Comparison of ENCODE assay signal across 11 mouse cellular contexts in the genomic region with DNA sequence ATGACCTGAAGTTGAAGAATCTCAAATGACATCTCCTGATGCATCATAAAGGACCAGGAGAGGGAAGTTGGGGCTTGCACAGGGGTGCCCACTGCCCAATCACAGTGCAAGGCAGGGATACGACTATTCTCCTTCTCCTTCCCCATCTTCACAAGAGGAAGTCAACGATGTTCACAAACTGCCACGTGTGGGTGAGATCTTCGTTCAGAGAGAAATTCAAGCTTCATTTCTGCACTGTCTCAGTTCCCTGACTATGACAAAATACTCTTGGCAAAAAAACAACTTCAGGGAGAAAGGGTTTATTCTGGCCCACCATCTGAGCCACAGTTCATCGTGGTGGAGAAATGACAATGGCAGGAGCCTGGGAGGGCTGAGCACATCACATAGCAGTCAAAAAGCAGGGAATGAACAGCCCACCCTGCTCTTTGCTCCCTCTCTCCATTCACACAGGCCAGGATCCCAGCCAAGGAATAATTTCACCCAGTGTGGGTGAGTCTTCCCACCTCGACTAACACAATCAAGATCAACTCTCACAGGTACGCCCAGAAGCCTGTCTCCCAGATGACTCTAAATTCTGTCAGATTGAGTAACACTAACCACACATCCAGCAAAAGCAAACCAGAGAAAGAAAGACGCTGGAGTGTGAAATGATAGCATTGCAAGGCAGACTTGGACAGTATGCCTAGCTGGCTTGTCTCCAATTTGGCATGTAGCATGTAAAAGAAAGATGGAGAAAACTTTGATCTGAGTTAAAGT. TPM values are rescaled to one million over a fixed set of nuclear protein-coding genes. Genes with fewer than 3 reads are reported as not detected.
DNase-seq lines count a peak whose midpoint lies in the region; ATAC-seq lines count a peak whose summit lies in the region.
"Had no signal": no experiment of that assay in that cellular context is flagged by ENCODE, and none has a peak within 500 bp of the region (broad histone marks: within the 10 kb centered on the region; RNA-seq: fewer than 3 reads in every experiment).

No protein-coding gene starts in this region.

- peak; percentile 60; the same call in 1 of the 2 replicates for ATAC-seq in intestine, embryonic 14.5 days (replicated peaks; ENCODE audit: low FRiP score, low TSS enrichment, low read depth)
- no peak for ATAC-seq in intestine, embryonic 15.5 days
- peak; percentile 75 for ATAC-seq in frontal cortex, adult (ENCODE audit: low TSS enrichment)
- ATAC-seq in hindbrain, embryonic 13.5 days (ENCODE audit: low FRiP score): no peak
- ATAC-seq: inflammation-experienced regulatory T-cells, adult 6 months had no signal

- no peak overlapping the region for H3K4me2 ChIP-seq in intestine, embryonic 14.5 days (ENCODE audit: low read length)
- no peak overlapping the region for H3K4me2 ChIP-seq in intestine, embryonic 15.5 days (replicated peaks)
- no peak overlapping the region for H3K4me2 ChIP-seq in hindbrain, embryonic 13.5 days
- H3K4me2 ChIP-seq: embryonic facial prominence, embryonic 15.5 days had no signal

- H3K4me3 ChIP-seq in intestine, embryonic 14.5 days (ENCODE audit: low read depth, low read length): no peak overlapping the region
- no peak overlapping the region for H3K4me3 ChIP-seq in intestine, embryonic 15.5 days (replicated peaks)
- H3K4me3 ChIP-seq in hindbrain, embryonic 13.5 days: no peak overlapping the region
- H3K4me3 ChIP-seq: embryonic facial prominence, embryonic 15.5 days had no signal

- no peaks in the 10 kb centered on the region for H3K36me3 ChIP-seq in intestine, embryonic 14.5 days (ENCODE audit: control insufficient read depth, insufficient read depth, low read length)
- H3K36me3 ChIP-seq in intestine, embryonic 15.5 days: no peaks in the 10 kb centered on the region
- H3K36me3 ChIP-seq in hindbrain, embryonic 13.5 days: no peaks in the 10 kb centered on the region
- H3K36me3 ChIP-seq: embryonic facial prominence, embryonic 15.5 days had no signal

- no peaks in the 10 kb centered on the region for H3K27me3 ChIP-seq in intestine, embryonic 14.5 days (replicated peaks; ENCODE audit: control insufficient read depth, insufficient read depth, low read length)
- no peaks in the 10 kb centered on the region for H3K27me3 ChIP-seq in intestine, embryonic 15.5 days (replicated peaks)
- no peaks in the 10 kb centered on the region for H3K27me3 ChIP-seq in hindbrain, embryonic 13.5 days
- H3K27me3 ChIP-seq: embryonic facial prominence, embryonic 15.5 days had no signal

- 66% methylated on average over 8 of the region's 8 CpGs for WGBS in intestine, embryonic 14.5 days
- 65% methylated on average over 8 of the region's 8 CpGs for WGBS in intestine, embryonic 15.5 days
- WGBS in hindbrain, embryonic 13.5 days: 87% methylated on average over 8 of the region's 8 CpGs

- H3K9me3 ChIP-seq in intestine, embryonic 14.5 days (ENCODE audit: control insufficient read depth, low read length): peaks cover 6% of the 10 kb centered on the region; the same call in 1 of the 2 replicates
- H3K9me3 ChIP-seq in intestine, embryonic 15.5 days: no peaks in the 10 kb centered on the region
- no peaks in the 10 kb centered on the region; the same call in 1 of the 2 replicates for H3K9me3 ChIP-seq in hindbrain, embryonic 13.5 days
- H3K9me3 ChIP-seq: embryonic facial prominence, embryonic 15.5 days had no signal

- no peak overlapping the region for H3K27ac ChIP-seq in intestine, embryonic 14.5 days (ENCODE audit: low read depth)
- no peak overlapping the region for H3K27ac ChIP-seq in intestine, embryonic 15.5 days
- H3K27ac ChIP-seq in hindbrain, embryonic 13.5 days: no peak overlapping the region
- H3K27ac ChIP-seq: embryonic facial prominence, embryonic 15.5 days had no signal

- no peak for DNase-seq in intestine, embryonic 14.5 days (ENCODE audit: low spot score)
- peak; percentile 7 to 58 for DNase-seq in left cerebral cortex, adult 8-10 months (ENCODE audit: low spot score in 2 of 2)
- DNase-seq in right cerebral cortex, adult 2 months (ENCODE audit: low spot score in 2 of 2): peak; percentile 32 to 43
- no peak for DNase-seq in layer of hippocampus, adult 18-20 months (ENCODE audit: low spot score in 2 of 2)
- DNase-seq: cerebellum, adult 8-10 months; heart, adult 18-20 months had no signal

- no peaks in the 10 kb centered on the region for H3K4me1 ChIP-seq in intestine, embryonic 14.5 days (replicated peaks; ENCODE audit: control insufficient read depth, insufficient read depth, low read length)
- H3K4me1 ChIP-seq in intestine, embryonic 15.5 days (replicated peaks): no peaks in the 10 kb centered on the region
- H3K4me1 ChIP-seq in hindbrain, embryonic 13.5 days (replicated peaks): no peaks in the 10 kb centered on the region
- H3K4me1 ChIP-seq: embryonic facial prominence, embryonic 15.5 days had no signal

- H3K9ac ChIP-seq in intestine, embryonic 14.5 days (ENCODE audit: low read length): no peak overlapping the region
- no peak overlapping the region for H3K9ac ChIP-seq in intestine, embryonic 15.5 days
- no peak overlapping the region for H3K9ac ChIP-seq in hindbrain, embryonic 13.5 days
- H3K9ac ChIP-seq: embryonic facial prominence, embryonic 15.5 days had no signal

RNA-seq across cellular contexts. Expression of gene Cav3, which starts 35.4 kb away (rescaled TPM):
- polyA plus RNA-seq in intestine, embryonic 14.5 days (2014; fragmentation: Nextera tagmentation; extraction: Ambion mirVana): 0.47 and 0.51 TPM in 2 replicates
- polyA plus RNA-seq in intestine, embryonic 15.5 days (2015; fragmentation: Nextera tagmentation; extraction: Ambion mirVana): 1.1 and 1.4 TPM in 2 replicates
- under 1 TPM in 2 of 4 experiments, not detected in 2; 0.32 to 0.33 TPM for total RNA-seq in left cerebral cortex, adult 8-10 months (2022)
- total RNA-seq in layer of hippocampus, adult 18-20 months (2021): under 1 TPM; 0.86 to 0.92 TPM
- 0.17 and 0.23 TPM in 2 replicates for polyA plus RNA-seq in hindbrain, embryonic 13.5 days (2015; fragmentation: Nextera tagmentation; extraction: Ambion mirVana)
- polyA plus RNA-seq: inflammation-experienced regulatory T-cells, adult 6 months had no signal

RNA-seq across cellular contexts. Expression of gene Ssu2, which starts 36.1 kb away (rescaled TPM):
- polyA plus RNA-seq in intestine, embryonic 14.5 days (2014; fragmentation: Nextera tagmentation; extraction: Ambion mirVana): 3.4 and 4.9 TPM in 2 replicates
- 2.3 and 3.3 TPM in 2 replicates for polyA plus RNA-seq in intestine, embryonic 15.5 days (2015; fragmentation: Nextera tagmentation; extraction: Ambion mirVana)
- total RNA-seq in left cerebral cortex, adult 8-10 months (2022): under 1 TPM in 3 of 4 experiments, not detected in 1; 0.23 to 0.49 (median 0.44) TPM
- total RNA-seq in layer of hippocampus, adult 18-20 months (2021): under 1 TPM in 1 of 2 experiments, not detected in 1; 0.46 TPM
- not detected in 2 replicates for polyA plus RNA-seq in hindbrain, embryonic 13.5 days (2015; fragmentation: Nextera tagmentation; extraction: Ambion mirVana)
- polyA plus RNA-seq: inflammation-experienced regulatory T-cells, adult 6 months had no signal

Comparison
In these comparisons a context has a peak if more than half of its experiments do, and no peak if none do; other contexts are left out.
1. ATAC-seq: peak in intestine, embryonic 14.5 days (single experiment) and frontal cortex, adult (single experiment); none in intestine, embryonic 15.5 days (single experiment) and hindbrain, embryonic 13.5 days (single experiment).
2. DNase-seq: peak in left cerebral cortex, adult 8-10 months (2 of 2) and right cerebral cortex, adult 2 months (2 of 2); none in intestine, embryonic 14.5 days (single experiment) and layer of hippocampus, adult 18-20 months (0 of 2).